Mouse (Mus musculus) hindbrain, embryonic 14.5 days (tissue): ENCODE data around the gene Gramd4. TPM values are rescaled to one million over a fixed set of nuclear protein-coding genes. Genes with fewer than 3 reads are reported as not detected.
A peak's percentile ranks its signal among the peaks of the same experiment; 100 is the strongest.
"Not testable (repeated sequence)": the region's sequence is repeated elsewhere in the genome, so short reads cannot be mapped to it uniquely, and the experiment has no call there.

ENCODE experiments used
- ATAC-seq: fragments of 200-750 bp; cut with Nextera tagmentation; 2 replicates; pipeline ENCODE4 v1.8.0; 2017; ENCODE audit warnings: moderate number of reproducible peaks, mild to moderate bottlenecking, moderate TSS enrichment, moderate library complexity; ENCODE audit not compliant: low FRiP score
- DNase-seq: peaks from one replicate; pipeline ENCODE4 v3.0.0-alpha.2; 2015; ENCODE audit warnings: low spot score
- H3K27ac ChIP-seq: fragments of 300-500 bp; sonication (generic); 2 replicates; pipeline ENCODE4 v1.5.1; 2014; ENCODE audit warnings: mild to moderate bottlenecking, moderate library complexity
- H3K27me3 ChIP-seq: fragments of 300-500 bp; sonication (generic); 2 replicates; pipeline ENCODE4 v1.6.1; 2014; ENCODE audit warnings: mild to moderate bottlenecking, low read length, mixed read lengths; ENCODE audit not compliant: control insufficient read depth, insufficient read depth
- H3K36me3 ChIP-seq: fragments of 300-500 bp; sonication (generic); replicated peaks from 2 replicates; pipeline ENCODE4 v1.6.1; 2014; ENCODE audit not compliant: control insufficient read depth, insufficient read depth
- H3K4me1 ChIP-seq: fragments of 300-500 bp; sonication (generic); replicated peaks from 2 replicates; pipeline ENCODE4 v1.6.1; 2014; ENCODE audit warnings: antibody characterized with exemption, low read length, mixed read lengths; ENCODE audit not compliant: control insufficient read depth, insufficient read depth
- H3K4me2 ChIP-seq: fragments of 300-500 bp; sonication (generic); replicated peaks from 2 replicates; pipeline ENCODE4 v1.6.1; 2014; ENCODE audit warnings: mild to moderate bottlenecking, moderate library complexity
- H3K4me3 ChIP-seq: fragments of 300-500 bp; sonication (generic); replicated peaks from 2 replicates; pipeline ENCODE4 v1.5.1; 2014; ENCODE audit warnings: mild to moderate bottlenecking, low read length
- H3K9ac ChIP-seq: fragments of 300-500 bp; sonication (generic); 2 replicates; pipeline ENCODE4 v1.6.1; 2014
- H3K9me3 ChIP-seq: fragments of 300-500 bp; sonication (generic); 2 replicates; pipeline ENCODE4 v1.6.1; 2016; ENCODE audit warnings: low read length; ENCODE audit not compliant: control insufficient read depth
- WGBS: fragments of 180-500 bp; shearing (Covaris S2); extraction: QIAGEN DNeasy Blood & Tissue Kit; methylation state at CpG from one replicate; pipeline ENCODE4 v1.1.7; 2014; 5-methylcytosine and 5-hydroxymethylcytosine counted together
- polyA plus RNA-seq: library from polyadenylated mRNA; unstranded; fragments of >200 nt; fragmentation: Nextera tagmentation; extraction: Ambion mirVana; gene quantifications from 2 replicates; pipeline ENCODE4 v1.2.1, GENCODE M21; 2014

Gramd4 gene
- polyA plus RNA-seq, 1 experiment from 2014 or later, result 24.9 TPM

- Histone ChIP-seq H3K27me3 (no peaks in the 10 kb centered on the region), H3K4me3 (no peak overlapping the region), H3K36me3 (no peaks in the 10 kb centered on the region), H3K27ac (no peak overlapping the region), H3K9ac (no peak overlapping the region), H3K4me2 (no peak overlapping the region), H3K9me3 (no peaks in the 10 kb centered on the region), H3K4me1 (peaks cover 13% of the 10 kb centered on the region)
- DNase-seq, result no peak
- WGBS, result 41% methylated on average over 16 of the region's 16 CpGs
- no peak for ATAC-seq
These were observed 115.9 kb downstream of the Gramd4 start for GRCm38 (mm10) chr15:86173136-86173985.

- no peaks in the 10 kb centered on the region for H3K9me3 ChIP-seq
- H3K27ac ChIP-seq, result no peak overlapping the region
- 85% methylated on average over 3 of the region's 3 CpGs for WGBS
- no peaks in the 10 kb centered on the region for H3K27me3 ChIP-seq
- no peaks in the 10 kb centered on the region for H3K4me1 ChIP-seq
- no peaks in the 10 kb centered on the region for H3K36me3 ChIP-seq
- no peak overlapping the region for H3K9ac ChIP-seq
- DNase-seq, result no peak
- ATAC-seq, result no peak
- no peak overlapping the region for H3K4me3 ChIP-seq
- H3K4me2 ChIP-seq, result no peak overlapping the region
These were observed 118.0 kb downstream of the Gramd4 start for GRCm38 (mm10) chr15:86175253-86176050.

GRCm38 (mm10) chr15:86176166-86176565 is 118.7 kb downstream of the Gramd4 start:
- ATAC-seq (no peak), DNase-seq (no peak)
- H3K27ac ChIP-seq, result no peak overlapping the region
- whole genome bisulfite sequencing, result 89% methylated on average over 10 of the region's 10 CpGs
- no peaks in the 10 kb centered on the region for H3K27me3 ChIP-seq
- no peak overlapping the region for H3K9ac ChIP-seq
- H3K4me1 ChIP-seq, result no peaks in the 10 kb centered on the region
- H3K4me3 ChIP-seq, result no peak overlapping the region
- H3K4me2 ChIP-seq, result no peak overlapping the region
- no peaks in the 10 kb centered on the region for H3K9me3 ChIP-seq
- H3K36me3 ChIP-seq, result no peaks in the 10 kb centered on the region

GRCm38 (mm10) chr15:86176771-86177702 is 119.5 kb downstream of the Gramd4 start:
- WGBS, result 83% methylated on average over 22 of the region's 22 CpGs
- H3K27ac ChIP-seq, result no peak overlapping the region
- no peak overlapping the region for H3K4me2 ChIP-seq

GRCm38 (mm10) chr15:86177703-86178251 is 120.3 kb downstream of the Gramd4 start:
- H3K4me2 ChIP-seq, result not testable (repeated sequence)

More at GRCm38 (mm10) chr15:86176771-86177702, 119.5 kb downstream of the Gramd4 start:
- Histone ChIP-seq H3K9ac (no peak overlapping the region), H3K4me1 (no peaks in the 10 kb centered on the region; the same call in none of the 2 replicates), H3K36me3 (no peaks in the 10 kb centered on the region), H3K27me3 (no peaks in the 10 kb centered on the region), H3K4me3 (no peak overlapping the region), H3K9me3 (no peaks in the 10 kb centered on the region)
- DNase-seq (no peak), ATAC-seq (no peak; the same call in 1 of the 2 replicates)

DNA sequence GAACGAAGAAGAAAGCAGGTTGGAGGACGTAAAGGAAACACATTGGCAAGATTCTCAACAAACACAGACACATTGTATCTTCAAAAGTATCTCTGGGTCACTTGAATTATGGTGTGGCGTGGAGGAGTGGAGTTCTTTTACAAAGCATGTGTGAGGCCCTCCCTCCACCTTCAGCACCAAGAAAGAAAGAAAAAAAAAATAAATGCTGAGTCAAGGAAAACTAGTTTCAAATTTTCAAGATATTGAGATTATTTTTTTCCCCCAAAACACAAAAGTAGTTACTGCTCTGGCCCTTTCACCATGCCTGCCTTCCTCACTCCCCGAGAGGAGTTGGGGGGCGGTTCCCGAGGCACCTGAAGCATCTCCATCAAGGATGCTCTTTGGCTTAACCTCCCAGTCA is 121.1 kb downstream of the Gramd4 start:
- DNase-seq (no peak), ATAC-seq (no peak)
- Histone ChIP-seq H3K4me3 (no peak overlapping the region), H3K9ac (no peak overlapping the region), H3K36me3 (no peaks in the 10 kb centered on the region), H3K27me3 (no peaks in the 10 kb centered on the region), H3K4me1 (peaks cover 7% of the 10 kb centered on the region), H3K4me2 (no peak overlapping the region), H3K27ac (no peak overlapping the region), H3K9me3 (no peaks in the 10 kb centered on the region)
- WGBS, result 87% methylated on average over 6 of the region's 6 CpGs

More at GRCm38 (mm10) chr15:86177703-86178251, 120.3 kb downstream of the Gramd4 start:
- ATAC-seq, result peak; percentile 8; the same call in 1 of the 2 replicates
- not testable (repeated sequence) for H3K27me3 ChIP-seq, H3K4me3 ChIP-seq, H3K4me1 ChIP-seq, H3K27ac ChIP-seq, H3K9me3 ChIP-seq, H3K36me3 ChIP-seq, H3K9ac ChIP-seq, DNase-seq
- WGBS, result 80% methylated on average over 2 of the region's 2 CpGs

DNA sequence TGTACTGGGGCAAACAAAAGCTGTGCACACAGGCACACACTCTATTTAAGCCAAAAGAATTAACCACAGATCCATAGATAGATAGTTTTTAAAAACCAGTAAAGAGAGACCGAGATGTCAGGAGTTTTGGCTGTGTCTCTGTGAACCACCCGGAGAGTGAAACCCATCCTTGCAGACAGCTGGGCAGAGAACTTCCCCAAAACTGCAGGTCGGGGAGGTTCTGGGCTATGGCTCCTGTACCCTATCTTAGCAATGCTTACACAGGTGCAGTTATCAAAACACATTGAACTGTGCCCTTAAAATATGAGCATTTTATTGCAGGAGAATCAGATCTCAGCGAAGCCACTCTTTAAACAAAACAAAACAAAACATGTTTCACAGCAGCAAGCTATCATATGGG is 122.9 kb downstream of the Gramd4 start:
- H3K9ac ChIP-seq, result no peak overlapping the region
- no peak overlapping the region for H3K4me2 ChIP-seq
- H3K27ac ChIP-seq, result no peak overlapping the region
- no peak for ATAC-seq
- no peaks in the 10 kb centered on the region for H3K27me3 ChIP-seq
- H3K9me3 ChIP-seq, result no peaks in the 10 kb centered on the region
- DNase-seq, result no peak
- H3K4me3 ChIP-seq, result no peak overlapping the region
- peaks cover 19% of the 10 kb centered on the region for H3K4me1 ChIP-seq
- H3K36me3 ChIP-seq, result no peaks in the 10 kb centered on the region
- WGBS, result 88% methylated on average over 4 of the region's 4 CpGs

DNA sequence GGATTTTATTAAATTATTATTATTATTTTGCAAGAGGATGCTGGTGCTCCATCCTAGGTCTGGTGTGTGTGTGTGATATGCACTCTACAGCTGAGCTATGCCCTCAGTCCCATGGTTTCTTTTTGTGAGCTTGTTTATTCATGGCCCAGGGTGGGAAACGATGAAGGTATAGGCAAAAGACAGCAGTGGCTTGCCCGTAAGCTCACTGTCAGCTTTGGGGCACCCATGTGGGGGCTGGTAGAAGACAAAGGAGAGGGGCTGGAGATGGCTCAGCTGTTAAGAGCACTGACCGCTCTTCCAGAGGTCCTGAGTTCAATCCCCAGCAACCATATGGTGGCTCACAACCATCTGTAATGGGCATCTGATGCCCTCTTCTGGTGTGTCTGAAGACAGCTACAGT is 123.8 kb downstream of the Gramd4 start:
- H3K27me3 ChIP-seq, H3K27ac ChIP-seq, H3K4me3 ChIP-seq, DNase-seq, ATAC-seq, H3K36me3 ChIP-seq, H3K9me3 ChIP-seq, H3K9ac ChIP-seq, H3K4me2 ChIP-seq: not testable (repeated sequence)
- WGBS, result 86% methylated on average over 3 of the region's 3 CpGs
- peaks cover 24% of the 10 kb centered on the region for H3K4me1 ChIP-seq
